Mouse (Mus musculus) cerebellum, adult (tissue): Measurements from ENCODE around the gene Rpf1.

Source experiments
- ATAC-seq: cut with Nextera tagmentation; 2 replicates; pipeline ENCODE4 v1.9.2; 2017; ENCODE audit warnings: mild to moderate bottlenecking, moderate library complexity, mixed read lengths; ENCODE audit not compliant: insufficient number of reproducible peaks, low FRiP score, low TSS enrichment

Rpf1 gene

GRCm38 (mm10) chr3:146501601-146502123, 19.6 kb downstream of the Rpf1 start:
- no peak for ATAC-seq

GRCm38 (mm10) chr3:146500810-146501201, 20.4 kb downstream of the Rpf1 start:
- ATAC-seq = no peak

- ATAC-seq = peak; percentile 37; the same call in 1 of the 2 replicates
These were observed 21.0 kb downstream of the Rpf1 start for GRCm38 (mm10) chr3:146500003-146500809.

GRCm38 (mm10) chr3:146499431-146500002, 21.7 kb downstream of the Rpf1 start, which contains the start of the genes Spata1 and Gng5:
Gene Spata1, minus strand, starts transcription at chr3:146499753.
Gene Gng5, plus strand, starts transcription at chr3:146499807.
- 0 out of 2 replicates have a peak, but pooled peaks have one; percentile 41 for ATAC-seq

GRCm38 (mm10) chr3:146498989-146499388, 22.2 kb downstream of the Rpf1 start:
- no peak for ATAC-seq

- no peak for ATAC-seq
These were observed 26.3 kb downstream of the Rpf1 start for GRCm38 (mm10) chr3:146494941-146495340.

GRCm38 (mm10) chr3:146486464-146486863, 34.8 kb downstream of the Rpf1 start:
- ATAC-seq = no peak

- ATAC-seq = no peak
These were observed 39.2 kb downstream of the Rpf1 start for GRCm38 (mm10) chr3:146482044-146482443.

- ATAC-seq = no peak
These were observed 46.8 kb downstream of the Rpf1 start for GRCm38 (mm10) chr3:146474428-146474827.

GRCm38 (mm10) chr3:146473741-146474140, 47.5 kb downstream of the Rpf1 start:
- ATAC-seq = no peak

- ATAC-seq = no peak
These were observed 48.6 kb downstream of the Rpf1 start for GRCm38 (mm10) chr3:146472657-146473056.

GRCm38 (mm10) chr3:146469226-146469625, 52.0 kb downstream of the Rpf1 start:
- no peak for ATAC-seq

GRCm38 (mm10) chr3:146462939-146463338, 58.3 kb downstream of the Rpf1 start:
- ATAC-seq = no peak
